Mouse (Mus musculus) erythroid progenitor cell, adult 5-6 weeks (primary cell): ENCODE data around the gene Foxf2. TPM values are rescaled to one million over a fixed set of nuclear protein-coding genes. Genes with fewer than 3 reads are reported as not detected.

Experiments used
- ATAC-seq: replicated peaks from 2 replicates; pipeline ENCODE4 v1.8.0; 2016; ENCODE audit warnings: moderate number of reproducible peaks, mild to moderate bottlenecking, moderate TSS enrichment, inconsistent platforms; ENCODE audit not compliant: poor library complexity, low FRiP score, severe bottlenecking
- total RNA-seq, 2 experiments: library from RNA; stranded (forward) in 1 of 2; stranded (reverse) in 1 of 2; fragments of 150-400 nt in 1 of 2; fragments of 186-747, 209-891 nt in 1 of 2; gene quantifications; 2 replicates each; pipeline versions ENCODE4 v1.2.3 to v1.2.4; 2015 to 2017; ENCODE audit warnings: low replicate concordance in 2 of 2

Foxf2 gene
- total RNA-seq, 2 experiments from 2014 or later: not detected

DNA sequence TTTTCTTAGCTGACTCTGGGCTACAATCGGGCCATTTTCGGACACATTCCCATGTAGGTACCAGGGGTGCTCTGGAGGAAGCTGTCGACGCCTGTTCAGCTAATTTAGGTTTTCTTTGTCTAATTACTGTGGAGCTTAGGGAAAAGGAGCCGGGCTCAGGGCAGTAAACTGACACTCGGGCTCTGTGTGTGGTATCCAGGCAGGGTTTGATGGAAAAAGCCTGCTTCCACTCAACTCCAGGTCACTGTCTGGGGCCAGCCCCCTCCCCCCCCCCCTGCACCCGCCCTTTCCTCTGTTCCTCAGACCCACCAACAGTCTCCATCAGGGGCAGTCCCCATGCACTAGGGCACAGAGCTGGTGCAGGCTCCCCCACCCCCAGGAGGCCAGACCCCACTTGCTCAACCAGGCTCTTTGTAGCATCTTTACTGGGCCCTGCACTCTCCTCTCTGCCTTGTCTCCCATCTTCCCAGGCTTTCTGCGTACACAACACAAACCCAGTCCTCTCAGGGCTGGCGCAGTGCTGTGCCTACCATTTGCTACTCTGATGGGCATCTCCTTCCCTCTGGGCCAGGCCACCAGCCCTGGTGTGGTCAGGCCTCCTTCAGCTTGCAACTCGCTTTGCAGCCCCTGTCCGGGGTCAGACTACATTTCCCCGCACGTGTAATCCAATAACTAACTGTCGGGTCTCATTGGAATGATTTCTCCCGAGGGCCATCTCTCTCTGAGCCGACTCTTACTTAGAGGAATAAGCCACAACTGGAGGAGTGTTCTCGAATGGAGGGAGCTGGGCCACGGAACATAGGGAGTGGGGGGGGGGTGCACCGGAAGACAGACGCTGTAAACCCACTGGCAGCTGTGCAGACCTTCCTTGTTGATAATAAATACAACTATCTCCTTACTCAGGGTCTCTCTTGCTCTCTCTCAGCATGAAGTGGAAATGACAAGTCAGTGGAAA is 1.4 kb upstream of the Foxf2 start:
- ATAC-seq: no peak

DNA sequence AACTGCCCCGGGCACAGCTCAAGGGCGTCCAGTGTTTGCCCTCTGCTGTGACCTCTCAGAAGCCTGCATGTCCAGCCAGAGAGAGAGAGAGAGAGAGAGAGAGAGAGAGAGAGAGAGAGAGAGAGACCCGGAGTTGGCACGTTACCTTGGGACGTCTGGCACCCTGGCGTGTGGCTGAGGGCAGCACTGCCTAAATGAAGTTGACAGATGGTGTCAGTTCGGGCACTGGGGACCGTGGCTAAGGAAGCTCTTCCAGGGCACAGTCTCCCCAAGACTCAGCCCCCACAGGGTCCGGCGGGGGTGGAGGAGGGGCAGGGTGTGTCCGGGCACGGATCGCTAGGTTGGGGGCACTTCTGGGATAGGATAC is 667 bp upstream of the Foxf2 start:
- ATAC-seq: no peak

DNA sequence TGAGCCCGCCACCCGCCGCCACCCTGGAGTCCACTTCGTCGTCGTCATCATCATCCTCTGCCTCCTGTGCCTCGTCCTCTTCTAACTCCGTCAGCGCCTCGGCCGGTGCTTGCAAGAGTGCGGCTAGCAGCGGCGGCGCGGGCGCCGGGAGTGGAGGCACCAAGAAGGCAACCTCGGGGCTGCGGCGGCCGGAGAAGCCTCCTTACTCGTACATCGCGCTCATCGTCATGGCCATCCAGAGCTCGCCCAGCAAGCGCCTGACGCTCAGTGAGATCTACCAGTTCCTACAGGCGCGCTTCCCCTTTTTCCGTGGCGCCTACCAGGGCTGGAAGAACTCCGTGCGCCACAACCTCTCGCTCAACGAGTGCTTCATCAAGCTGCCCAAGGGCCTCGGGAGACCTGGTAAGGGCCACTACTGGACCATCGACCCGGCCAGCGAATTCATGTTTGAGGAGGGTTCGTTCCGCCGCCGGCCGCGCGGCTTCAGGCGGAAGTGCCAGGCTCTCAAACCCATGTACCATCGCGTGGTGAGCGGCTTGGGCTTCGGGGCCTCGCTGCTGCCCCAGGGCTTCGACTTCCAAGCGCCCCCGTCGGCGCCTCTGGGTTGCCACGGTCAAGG is 676 bp downstream of the Foxf2 start:
- ATAC-seq: no peak

DNA sequence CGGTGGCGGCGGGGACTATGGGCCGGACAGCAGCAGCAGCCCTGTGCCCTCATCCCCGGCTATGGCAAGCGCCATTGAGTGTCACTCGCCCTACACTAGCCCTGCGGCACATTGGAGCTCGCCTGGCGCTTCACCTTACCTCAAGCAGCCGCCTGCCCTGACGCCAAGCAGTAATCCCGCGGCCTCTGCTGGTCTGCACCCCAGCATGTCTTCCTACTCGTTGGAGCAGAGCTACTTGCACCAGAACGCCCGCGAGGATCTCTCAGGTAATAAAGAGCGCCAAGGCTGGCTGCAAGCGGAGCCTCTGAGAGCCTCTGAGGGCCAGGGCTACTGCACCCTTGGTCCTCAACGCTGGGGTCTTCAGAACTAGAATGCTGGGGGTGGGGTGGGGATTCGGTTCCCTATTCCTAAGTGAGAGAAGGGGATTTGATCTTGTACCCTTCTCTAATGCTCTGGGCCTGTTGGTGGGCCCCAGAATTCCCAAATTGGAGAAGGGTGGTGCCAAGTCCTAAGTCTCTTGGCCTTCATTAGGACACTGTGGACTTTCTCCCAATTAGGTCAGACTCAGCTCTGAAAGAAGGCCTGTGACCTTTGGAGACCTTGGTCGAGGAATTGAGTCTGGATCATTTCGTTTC is 1.5 kb downstream of the Foxf2 start:
- no peak for ATAC-seq

DNA sequence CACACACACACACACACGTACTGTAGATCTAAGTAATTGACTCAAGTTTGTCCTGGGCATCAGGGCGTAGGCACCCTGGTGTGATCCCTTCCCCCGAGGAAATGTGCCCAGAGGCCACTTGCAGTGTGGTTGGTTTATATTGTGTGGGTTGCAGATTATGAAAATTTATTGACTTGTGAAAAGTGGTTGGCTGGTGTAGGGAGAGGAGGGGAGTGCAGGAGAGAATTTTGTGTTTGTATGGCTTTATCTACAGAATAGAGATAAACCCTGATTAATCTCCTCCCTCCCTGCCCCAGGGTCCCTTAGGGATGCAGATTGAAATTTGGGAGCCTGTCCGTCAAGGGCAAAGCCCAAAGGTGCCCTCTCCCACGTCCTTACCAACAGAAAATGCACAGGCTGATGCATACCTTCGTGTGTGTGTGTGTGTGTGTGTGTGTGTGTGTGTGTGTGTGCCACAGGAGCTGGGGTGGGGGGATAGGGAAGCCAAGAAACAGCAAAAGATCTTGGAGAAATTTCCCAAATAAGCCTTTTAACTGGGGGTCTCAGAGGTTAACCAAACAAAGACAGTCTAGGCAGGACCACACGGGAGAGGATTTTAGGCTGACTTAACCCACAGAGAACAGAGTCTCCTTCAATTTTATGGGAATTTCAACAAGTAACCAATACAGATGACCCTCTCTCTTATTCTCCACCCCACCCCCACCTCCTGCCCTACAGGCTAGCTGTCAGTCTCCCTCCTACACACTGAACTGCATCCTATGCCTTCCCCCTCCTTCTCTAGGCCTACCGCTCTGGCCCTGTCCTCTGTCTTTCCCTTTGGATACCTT is 2.5 kb downstream of the Foxf2 start:
- ATAC-seq: no peak

DNA sequence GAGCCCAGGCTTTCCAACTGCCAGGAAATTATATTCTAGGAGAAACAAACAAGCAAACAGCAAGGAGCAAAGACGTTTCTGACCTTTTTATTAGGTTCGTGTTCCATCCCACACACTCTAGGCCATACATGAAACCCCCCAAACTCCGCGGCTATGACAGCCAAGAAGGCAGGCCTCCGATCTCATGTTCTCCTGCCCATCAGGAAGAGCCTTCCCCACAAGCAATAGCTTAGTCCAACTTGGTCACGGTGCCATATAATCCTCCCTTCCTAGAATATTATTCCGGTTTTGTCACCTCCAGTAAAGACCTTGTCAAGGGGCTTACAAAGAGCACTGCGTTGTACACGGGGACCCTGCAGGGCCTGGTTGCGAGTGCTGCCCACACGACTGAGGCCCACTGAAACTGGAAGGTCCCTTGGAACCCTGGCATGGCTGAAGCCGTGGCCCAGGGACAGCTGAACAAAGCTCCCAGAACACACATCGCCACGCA is 3.1 kb downstream of the Foxf2 start:
- no peak for ATAC-seq

DNA sequence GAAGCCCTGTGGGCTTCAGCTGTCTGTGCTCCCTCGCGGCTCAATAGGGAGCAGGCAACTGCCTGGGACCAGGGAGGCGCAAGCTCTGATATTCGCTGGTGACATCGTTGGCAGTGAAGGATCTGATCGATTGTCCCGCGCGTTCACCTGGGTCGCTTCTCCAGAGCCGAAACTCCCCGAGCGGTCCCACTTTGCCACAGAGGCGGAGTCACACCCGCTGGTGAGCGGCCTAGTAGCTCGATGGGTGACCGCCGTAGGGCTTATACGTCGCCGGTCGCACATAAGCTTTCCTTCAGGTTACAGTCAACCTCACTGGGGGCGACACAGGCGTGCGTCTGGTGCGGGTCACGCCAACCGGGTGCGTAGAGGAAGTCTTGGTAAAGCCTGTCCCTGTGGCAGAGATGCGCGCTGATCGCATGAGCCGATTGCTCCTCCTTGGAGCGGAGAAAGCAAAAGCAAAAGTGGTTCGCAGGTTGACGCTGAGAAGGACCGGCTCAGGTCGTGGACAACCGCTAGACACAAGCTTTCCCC is 3.8 kb downstream of the Foxf2 start:
- no peak for ATAC-seq

DNA sequence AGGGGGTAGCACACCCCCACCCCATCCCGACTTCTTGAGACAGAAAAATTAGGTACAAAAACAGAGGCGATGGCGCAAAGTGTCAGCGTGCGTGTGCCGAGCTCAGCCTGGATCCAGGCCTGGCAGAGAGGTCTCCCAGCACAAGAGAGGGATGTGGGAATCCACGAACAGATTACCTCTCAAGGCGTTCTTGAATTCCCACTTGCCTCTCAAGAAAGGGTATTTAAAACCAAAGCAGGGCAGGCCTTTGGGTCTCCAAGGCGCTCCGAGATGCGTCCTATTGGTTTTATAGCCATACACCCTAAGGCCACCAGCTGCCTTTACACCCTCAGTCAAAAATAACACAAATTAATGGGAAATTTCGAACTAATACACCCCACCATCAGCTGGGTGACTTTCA is 4.4 kb downstream of the Foxf2 start:
- no peak for ATAC-seq

DNA sequence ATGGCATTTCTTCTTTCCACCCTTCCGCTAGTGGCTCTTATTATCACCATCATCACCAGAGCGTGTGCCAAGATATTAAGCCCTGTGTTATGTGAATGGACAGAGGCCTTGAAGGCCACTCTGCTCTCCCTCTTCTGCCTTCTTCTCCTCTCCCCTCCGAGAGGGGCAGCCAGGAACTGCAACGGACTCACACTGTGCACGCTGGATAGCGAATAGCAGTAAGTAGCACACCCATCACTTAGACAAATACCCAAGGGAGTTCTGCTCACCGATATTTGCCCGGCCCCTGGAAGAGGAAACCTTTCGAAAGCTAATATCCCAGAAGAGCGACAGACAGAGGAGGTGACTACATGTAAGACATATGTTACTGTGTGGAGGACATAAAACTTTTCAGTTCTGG is 4.9 kb downstream of the Foxf2 start:
- ATAC-seq: no peak

DNA sequence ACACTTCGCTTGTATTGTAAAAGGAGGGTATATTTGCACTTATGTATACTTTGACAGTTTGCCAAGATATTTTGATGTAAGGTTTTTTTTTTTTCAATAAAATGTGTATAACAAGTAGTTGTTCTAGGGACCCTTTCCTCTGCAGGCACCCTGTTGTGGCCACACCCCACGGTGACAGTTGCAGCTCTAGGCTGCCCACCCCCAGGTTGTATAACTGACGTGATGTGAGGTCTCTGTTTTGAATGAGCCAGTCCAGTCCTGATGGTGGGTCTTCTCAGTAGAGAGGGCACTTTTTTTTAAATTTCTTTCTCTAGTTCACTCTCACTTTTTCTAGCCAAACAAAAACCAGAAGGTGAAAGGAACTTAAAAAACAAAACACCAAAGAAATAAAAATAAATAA is 5.7 kb downstream of the Foxf2 start:
- ATAC-seq: no peak

DNA sequence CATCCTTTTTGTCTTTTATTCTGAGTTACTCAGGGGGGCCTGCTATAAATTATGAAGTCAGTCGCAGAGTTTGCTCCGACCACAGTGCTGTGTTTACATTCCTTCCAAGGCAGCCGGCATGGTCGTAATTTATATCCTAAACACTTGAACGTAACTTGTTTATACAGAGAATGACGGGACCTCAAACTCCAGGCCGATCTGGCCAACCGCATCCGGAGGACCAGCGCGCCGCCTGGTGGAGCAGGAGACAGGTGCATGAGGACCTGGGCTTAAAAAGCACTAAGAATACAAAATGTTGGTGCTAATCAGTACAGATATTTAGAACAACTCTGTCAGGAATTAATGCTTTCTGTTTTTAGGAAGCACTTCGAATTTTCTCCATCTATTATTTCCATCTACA is 6.8 kb downstream of the Foxf2 start:
- no peak for ATAC-seq

DNA sequence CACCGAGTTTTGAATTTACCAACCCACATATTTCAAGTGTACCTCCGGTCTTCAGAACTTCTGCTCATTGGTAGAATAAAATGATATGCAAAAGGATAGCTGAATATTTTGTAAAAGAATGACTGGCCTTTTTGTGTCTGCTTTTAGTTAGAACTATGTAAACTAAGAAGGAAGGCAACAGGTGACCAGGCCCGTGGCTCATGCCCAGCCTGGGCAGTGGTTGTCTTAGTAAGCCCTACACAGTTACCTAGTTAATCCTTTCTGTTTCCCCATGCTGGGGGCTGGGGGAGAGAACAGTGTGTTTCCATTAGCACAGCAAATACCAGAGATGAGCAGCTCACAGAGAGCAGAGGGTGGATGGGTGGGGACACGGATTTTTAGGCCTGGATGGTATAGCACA is 7.6 kb downstream of the Foxf2 start:
- no peak for ATAC-seq

DNA sequence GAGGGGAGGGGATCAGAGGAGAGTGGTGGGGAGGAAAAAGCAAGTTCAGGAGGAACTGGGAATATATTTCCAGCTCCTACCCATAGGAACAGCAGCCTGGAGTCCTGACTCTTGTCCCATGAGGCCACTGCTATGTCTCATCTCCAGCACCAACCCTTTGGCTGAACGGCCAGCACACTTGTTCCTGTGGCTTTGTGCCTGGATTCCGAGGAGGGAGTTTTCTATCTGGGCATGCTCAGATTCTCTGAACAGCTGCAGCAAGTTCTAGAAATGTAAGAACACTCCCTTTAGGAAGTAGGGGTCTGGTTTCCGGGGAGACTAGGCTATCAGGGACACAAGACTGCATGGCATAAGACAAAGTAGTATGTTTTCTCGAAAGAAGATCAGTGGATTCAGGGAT is 9.9 kb downstream of the Foxf2 start:
- ATAC-seq: no peak

DNA sequence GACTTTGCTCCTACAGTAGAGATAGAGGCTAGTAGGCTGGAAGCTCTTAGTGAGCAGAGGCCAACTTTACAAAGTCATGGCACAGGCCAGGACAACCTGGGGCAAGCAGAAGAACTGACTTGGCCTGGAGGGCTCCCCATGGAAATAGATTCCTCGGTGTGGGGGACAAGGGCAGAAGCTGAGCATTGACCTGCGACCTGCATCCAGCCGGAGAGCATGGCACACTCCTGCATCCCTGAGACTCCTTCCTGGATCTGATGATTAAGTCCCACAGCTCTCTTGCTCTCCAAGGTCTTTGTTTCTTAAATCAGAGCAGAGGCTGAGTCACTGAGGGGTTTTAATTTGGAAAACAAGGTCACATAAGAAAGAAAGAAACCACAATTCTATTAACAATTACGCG is 15.9 kb downstream of the Foxf2 start:
- ATAC-seq: no peak

DNA sequence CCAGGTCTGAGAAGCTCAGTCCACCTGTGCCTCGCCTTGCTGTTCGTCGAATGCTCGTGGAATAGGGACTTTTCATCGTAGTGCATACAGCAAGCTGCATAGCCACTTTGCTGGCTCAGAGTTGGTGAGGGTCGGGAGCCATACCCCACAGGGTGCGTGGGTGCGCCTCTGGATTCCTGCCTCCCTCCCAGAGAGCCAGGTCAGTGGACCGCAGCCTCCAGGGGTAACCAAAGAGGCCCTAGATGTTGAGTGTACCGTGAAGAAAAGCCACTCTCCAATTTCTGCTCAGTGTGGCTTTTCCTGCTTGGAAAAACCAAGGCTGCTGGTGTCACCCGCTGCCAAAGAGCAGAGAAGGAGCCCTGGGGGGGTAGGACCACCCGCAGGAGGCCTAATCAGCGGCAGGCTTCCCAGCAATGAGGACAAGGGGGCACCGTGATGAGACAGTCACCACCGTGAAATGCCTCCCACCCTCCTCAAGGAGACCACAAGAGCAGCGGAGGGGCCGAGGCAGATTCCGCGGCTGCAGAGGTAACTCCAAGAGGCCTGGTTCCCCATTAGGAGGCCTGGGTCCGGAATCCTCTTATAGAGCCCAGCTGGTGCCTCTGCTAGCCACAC is 26.6 kb downstream of the Foxf2 start:
- no peak for ATAC-seq

DNA sequence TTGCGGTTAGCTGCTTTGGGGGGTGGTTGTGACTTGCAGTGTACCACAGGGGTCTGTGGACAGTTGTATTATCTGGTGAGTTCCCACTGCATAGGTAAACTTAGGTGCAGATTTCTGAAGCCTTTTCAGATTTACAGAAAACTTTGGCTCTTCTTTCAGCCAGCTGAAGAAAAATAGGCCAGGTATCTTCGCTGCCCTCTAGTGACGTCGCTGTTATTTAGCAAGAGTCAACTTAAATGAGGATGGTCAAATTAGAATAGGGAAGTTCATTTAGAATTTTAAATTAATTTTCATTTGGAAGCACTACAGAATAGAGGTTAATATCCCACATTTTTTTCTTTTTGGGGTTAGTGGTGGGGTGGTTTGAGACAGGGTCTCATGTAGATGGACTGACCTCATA is 30.6 kb downstream of the Foxf2 start:
- no peak for ATAC-seq

DNA sequence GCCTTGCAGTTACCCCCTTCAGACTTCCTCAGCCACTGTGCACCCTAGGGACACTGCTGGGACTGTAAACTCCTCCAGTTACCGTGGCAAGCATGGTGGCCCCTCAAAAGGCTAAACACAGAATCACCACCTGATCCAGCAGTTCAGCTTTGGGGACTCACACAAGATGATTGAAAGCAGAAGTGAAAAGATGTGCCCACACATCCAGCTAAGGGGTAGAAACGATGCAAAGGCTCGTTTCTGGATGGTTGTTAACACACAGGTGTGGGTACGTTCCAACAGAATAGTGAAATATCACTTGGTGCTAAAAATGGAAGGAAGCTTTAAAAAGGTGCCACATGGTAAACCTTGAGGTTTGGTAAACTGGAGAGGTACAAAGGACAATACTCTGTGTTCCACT is 32.6 kb downstream of the Foxf2 start:
- ATAC-seq: no peak

DNA sequence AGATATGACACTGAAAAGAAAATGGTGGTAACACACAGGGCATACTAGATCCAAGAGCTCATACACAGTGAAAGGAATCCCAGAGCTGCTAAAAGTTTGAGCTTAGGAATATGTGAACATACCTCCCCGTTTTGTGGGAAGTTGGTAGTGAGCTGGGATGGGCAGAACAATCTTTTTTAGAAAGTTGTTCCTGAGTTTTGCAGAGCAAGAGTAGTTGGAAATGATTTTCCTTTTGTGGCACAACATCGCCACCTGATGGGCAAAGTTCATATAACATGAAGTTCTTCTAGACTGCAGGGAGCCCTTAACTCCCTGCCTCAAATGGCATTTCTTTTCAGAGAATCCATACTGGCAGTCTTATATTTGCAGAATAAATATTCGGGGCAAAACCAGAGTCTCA is 33.3 kb downstream of the Foxf2 start:
- ATAC-seq: no peak

DNA sequence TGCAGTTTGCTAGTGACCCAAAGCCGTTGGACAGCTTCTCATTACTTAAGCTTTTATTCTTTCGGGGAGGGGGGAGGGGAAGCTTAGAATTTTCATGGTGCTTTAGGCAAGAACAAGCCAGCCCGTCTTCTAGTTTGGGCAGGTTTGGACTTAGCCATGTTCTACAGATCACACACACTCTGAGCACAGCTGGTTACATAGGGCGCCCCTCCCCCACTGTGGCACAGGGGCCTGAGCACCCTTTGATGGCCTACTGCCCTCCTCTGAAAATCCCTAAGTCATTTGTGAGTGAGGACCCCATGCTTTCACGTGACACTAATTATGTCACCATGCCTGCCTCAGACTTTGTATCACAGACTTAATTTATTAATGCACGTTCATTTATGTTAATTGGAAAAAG is 35.6 kb downstream of the Foxf2 start:
- no peak for ATAC-seq
